Mouse (Mus musculus): ENCODE data around the gene Mgat3. TPM values are rescaled to one million over a fixed set of nuclear protein-coding genes. Genes with fewer than 3 reads are reported as not detected.
A peak's percentile ranks its signal among the peaks of the same experiment; 100 is the strongest.

The Mgat3 gene
- polyA plus RNA-seq (2015; fragmentation: Nextera tagmentation; extraction: Ambion mirVana): 10.8 and 11.0 TPM in 2 replicates

GRCm38 (mm10) chr15:80173001-80173771 lies at the start of gene Mgat3:
TSS of gene Mgat3 (plus strand) at chr15:80173721.
- peak; percentile 66 for ATAC-seq
- H3K9ac ChIP-seq (replicated peaks; ENCODE audit: low read depth, low read length): peak within 1 kb of the TSS; percentile 97
- H3K4me1 ChIP-seq (replicated peaks; ENCODE audit: control insufficient read depth, insufficient read depth, low read length): peaks cover 20% of the 10 kb centered on the region
- H3K36me3 ChIP-seq (ENCODE audit: control insufficient read depth, insufficient read depth): no peaks in the 10 kb centered on the region
- H3K4me3 ChIP-seq (replicated peaks; ENCODE audit: low read length): peak within 1 kb of the TSS; percentile 82
- WGBS: 3% methylated on average over 48 of the region's 85 CpGs
- H3K4me2 ChIP-seq (ENCODE audit: low read length): peak within 1 kb of the TSS; percentile 61
- peak within 1 kb of the TSS; percentile 85 for H3K27ac ChIP-seq (ENCODE audit: low read length)
- no peaks in the 10 kb centered on the region for H3K9me3 ChIP-seq (ENCODE audit: control insufficient read depth, low read length)
- H3K27me3 ChIP-seq (replicated peaks; ENCODE audit: control insufficient read depth, insufficient read depth, low read length): no peaks in the 10 kb centered on the region

DNA sequence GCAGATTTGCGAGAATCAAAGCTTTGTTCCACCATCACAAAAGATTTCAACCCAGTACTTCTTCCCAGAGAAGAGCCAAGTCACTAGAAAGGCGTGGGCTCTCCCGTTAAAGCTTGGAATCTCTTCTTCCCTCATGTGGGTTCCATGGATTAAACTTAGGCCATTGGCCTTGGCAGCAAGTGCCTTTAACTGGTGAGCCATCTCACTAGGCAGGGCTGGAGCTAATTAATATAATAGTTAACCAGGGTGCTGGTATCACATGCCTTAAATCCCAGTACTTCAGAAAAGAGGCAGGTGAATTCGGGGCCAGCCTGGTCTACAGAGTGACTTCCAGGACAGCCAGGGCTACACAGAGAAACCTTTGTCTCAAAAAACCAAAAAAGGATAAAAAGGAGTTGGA lies 48.9 kb upstream of the Mgat3 start:
- Histone ChIP-seq H3K9ac (replicated peaks; ENCODE audit: low read depth, low read length) (no peak overlapping the region), H3K27me3 (replicated peaks; ENCODE audit: control insufficient read depth, insufficient read depth, low read length) (no peaks in the 10 kb centered on the region), H3K9me3 (ENCODE audit: control insufficient read depth, low read length) (no peaks in the 10 kb centered on the region), H3K4me2 (ENCODE audit: low read length) (no peak overlapping the region), H3K36me3 (ENCODE audit: control insufficient read depth, insufficient read depth) (no peaks in the 10 kb centered on the region), H3K27ac (ENCODE audit: low read length) (no peak overlapping the region), H3K4me3 (replicated peaks; ENCODE audit: low read length) (no peak overlapping the region), H3K4me1 (replicated peaks; ENCODE audit: control insufficient read depth, insufficient read depth, low read length) (no peaks in the 10 kb centered on the region)
- 81% methylated on average over 4 of the region's 4 CpGs for WGBS
- no peak for ATAC-seq

DNA sequence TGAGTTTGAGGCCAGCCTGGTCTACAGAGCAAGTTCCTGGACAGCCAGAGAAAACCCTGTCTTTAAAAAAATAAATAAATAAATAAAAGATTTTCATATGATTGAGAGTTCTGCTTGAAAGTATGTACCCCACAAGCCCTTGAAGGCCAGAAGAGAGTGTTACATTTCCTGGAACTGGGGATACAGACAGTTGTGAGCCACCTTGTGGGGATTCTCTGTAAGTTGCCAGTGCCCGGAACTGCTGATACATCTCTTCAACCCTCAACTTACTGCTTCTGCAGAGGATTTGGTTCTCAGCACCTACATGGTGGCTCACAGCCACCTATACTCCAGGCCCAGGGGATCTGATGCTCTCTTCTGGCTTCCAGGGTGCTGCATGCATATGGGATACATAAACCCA lies 46.3 kb upstream of the Mgat3 start:
- Histone ChIP-seq H3K9ac (replicated peaks; ENCODE audit: low read depth, low read length) (no peak overlapping the region), H3K36me3 (ENCODE audit: control insufficient read depth, insufficient read depth) (no peaks in the 10 kb centered on the region), H3K4me1 (replicated peaks; ENCODE audit: control insufficient read depth, insufficient read depth, low read length) (no peaks in the 10 kb centered on the region), H3K9me3 (ENCODE audit: control insufficient read depth, low read length) (no peaks in the 10 kb centered on the region), H3K27ac (ENCODE audit: low read length) (no peak overlapping the region), H3K27me3 (replicated peaks; ENCODE audit: control insufficient read depth, insufficient read depth, low read length) (no peaks in the 10 kb centered on the region), H3K4me2 (ENCODE audit: low read length) (no peak overlapping the region), H3K4me3 (replicated peaks; ENCODE audit: low read length) (no peak overlapping the region)
- 58% methylated on average over 1 of the region's 1 CpGs for WGBS
- no peak for ATAC-seq

DNA sequence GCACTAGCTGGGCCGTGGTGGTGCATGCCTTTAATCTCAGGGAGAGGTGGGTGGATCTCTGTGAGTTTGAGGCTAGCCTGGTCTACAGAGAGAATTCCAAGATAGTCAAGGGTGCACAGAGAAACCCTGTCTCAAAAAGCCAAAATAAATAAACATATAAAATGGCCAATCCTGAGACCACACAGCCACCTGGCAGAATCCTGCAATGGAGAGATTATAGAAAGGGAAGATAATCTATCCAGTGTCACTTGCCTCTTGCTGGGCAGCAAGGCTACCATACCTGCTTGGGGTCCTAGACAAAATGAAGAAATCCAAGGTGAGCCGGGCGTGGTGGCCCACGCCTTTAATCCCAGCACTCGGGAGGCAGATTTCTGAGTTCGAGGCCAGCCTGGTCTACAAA lies 43.5 kb upstream of the Mgat3 start:
- Histone ChIP-seq H3K9ac (replicated peaks; ENCODE audit: low read depth, low read length) (no peak overlapping the region), H3K4me3 (replicated peaks; ENCODE audit: low read length) (no peak overlapping the region), H3K4me1 (replicated peaks; ENCODE audit: control insufficient read depth, insufficient read depth, low read length) (peaks cover 16% of the 10 kb centered on the region), H3K36me3 (ENCODE audit: control insufficient read depth, insufficient read depth) (no peaks in the 10 kb centered on the region), H3K27ac (ENCODE audit: low read length) (no peak overlapping the region), H3K27me3 (replicated peaks; ENCODE audit: control insufficient read depth, insufficient read depth, low read length) (no peaks in the 10 kb centered on the region), H3K9me3 (ENCODE audit: control insufficient read depth, low read length) (no peaks in the 10 kb centered on the region), H3K4me2 (ENCODE audit: low read length) (no peak overlapping the region)
- no peak for ATAC-seq
- 91% methylated on average over 6 of the region's 6 CpGs for WGBS

DNA sequence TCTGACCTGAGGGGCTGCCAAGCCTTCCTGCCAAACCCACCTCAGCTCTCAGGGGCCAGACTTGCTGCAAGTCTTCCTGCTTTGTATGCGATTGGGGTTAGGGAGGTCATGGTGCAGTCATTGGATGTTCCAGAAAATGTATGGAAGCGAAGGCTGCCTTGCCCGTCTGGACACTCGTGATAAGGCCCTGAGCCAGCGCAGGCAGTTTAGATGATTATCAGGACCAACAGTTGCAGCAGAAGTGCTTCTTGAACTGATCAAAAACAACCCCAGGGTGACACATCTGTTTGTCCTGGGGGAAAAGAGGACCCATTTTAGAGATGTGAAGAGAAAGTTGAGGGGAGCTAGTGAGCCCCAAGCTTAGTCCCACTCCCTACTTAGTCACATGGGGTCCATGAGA lies 42.8 kb upstream of the Mgat3 start:
- Histone ChIP-seq H3K4me2 (ENCODE audit: low read length) (no peak overlapping the region), H3K27me3 (replicated peaks; ENCODE audit: control insufficient read depth, insufficient read depth, low read length) (no peaks in the 10 kb centered on the region), H3K4me3 (replicated peaks; ENCODE audit: low read length) (no peak overlapping the region), H3K27ac (ENCODE audit: low read length) (no peak overlapping the region), H3K4me1 (replicated peaks; ENCODE audit: control insufficient read depth, insufficient read depth, low read length) (peaks cover 16% of the 10 kb centered on the region), H3K36me3 (ENCODE audit: control insufficient read depth, insufficient read depth) (no peaks in the 10 kb centered on the region), H3K9me3 (ENCODE audit: control insufficient read depth, low read length) (no peaks in the 10 kb centered on the region), H3K9ac (replicated peaks; ENCODE audit: low read depth, low read length) (no peak overlapping the region)
- WGBS: 98% methylated on average over 5 of the region's 5 CpGs
- no peak for ATAC-seq

DNA sequence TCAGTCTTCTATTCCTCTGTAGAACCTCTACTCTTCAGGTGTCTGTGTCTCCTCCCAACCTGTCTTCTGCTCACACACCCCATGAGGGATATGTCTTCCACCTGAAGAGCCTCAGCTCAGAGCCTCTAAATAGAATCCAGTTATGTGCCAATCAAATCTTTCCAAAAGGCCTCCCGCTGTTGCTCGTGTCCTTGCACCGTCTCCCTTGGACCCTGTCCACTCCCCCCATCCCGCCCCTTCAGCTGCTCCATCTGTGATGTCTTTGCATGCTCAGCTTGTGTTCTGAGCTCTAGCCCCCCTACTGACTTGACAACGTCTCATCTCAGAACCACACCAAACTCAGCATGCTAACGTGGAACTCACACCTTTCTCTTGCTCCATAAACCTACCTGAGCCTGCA lies 42.1 kb upstream of the Mgat3 start:
- no peak overlapping the region for H3K4me3 ChIP-seq (replicated peaks; ENCODE audit: low read length)
- H3K4me1 ChIP-seq (replicated peaks; ENCODE audit: control insufficient read depth, insufficient read depth, low read length): peaks cover 16% of the 10 kb centered on the region
- no peak overlapping the region for H3K9ac ChIP-seq (replicated peaks; ENCODE audit: low read depth, low read length)
- 75% methylated on average over 6 of the region's 6 CpGs for WGBS
- no peak overlapping the region for H3K4me2 ChIP-seq (ENCODE audit: low read length)
- no peaks in the 10 kb centered on the region for H3K9me3 ChIP-seq (ENCODE audit: control insufficient read depth, low read length)
- no peak overlapping the region for H3K27ac ChIP-seq (ENCODE audit: low read length)
- no peaks in the 10 kb centered on the region for H3K36me3 ChIP-seq (ENCODE audit: control insufficient read depth, insufficient read depth)
- H3K27me3 ChIP-seq (replicated peaks; ENCODE audit: control insufficient read depth, insufficient read depth, low read length): no peaks in the 10 kb centered on the region
- ATAC-seq: no peak

DNA sequence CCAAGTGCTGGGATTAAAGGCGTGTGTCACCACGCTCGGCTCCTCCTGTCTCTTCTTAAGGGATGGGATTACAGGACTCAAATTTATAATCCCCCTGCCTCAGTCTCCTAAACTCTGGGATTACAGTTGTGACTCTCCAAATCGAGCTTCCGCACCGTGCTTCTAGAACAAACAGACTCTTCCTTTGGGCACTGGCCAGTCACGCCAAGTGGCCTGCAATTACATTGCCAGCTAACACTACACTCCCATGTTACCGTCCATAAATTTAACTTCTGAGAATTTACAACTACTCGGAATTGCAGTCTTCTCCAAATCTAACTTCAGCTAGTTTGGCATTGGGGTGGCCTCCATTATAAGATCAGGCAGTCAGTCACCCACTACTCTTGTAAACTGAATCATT lies 41.1 kb upstream of the Mgat3 start:
- Histone ChIP-seq H3K27me3 (replicated peaks; ENCODE audit: control insufficient read depth, insufficient read depth, low read length) (no peaks in the 10 kb centered on the region), H3K9ac (replicated peaks; ENCODE audit: low read depth, low read length) (no peak overlapping the region), H3K4me1 (replicated peaks; ENCODE audit: control insufficient read depth, insufficient read depth, low read length) (peaks cover 16% of the 10 kb centered on the region), H3K4me3 (replicated peaks; ENCODE audit: low read length) (peak overlapping the region; percentile 64; the same call in 1 of the 2 replicates), H3K27ac (ENCODE audit: low read length) (no peak overlapping the region), H3K36me3 (ENCODE audit: control insufficient read depth, insufficient read depth) (no peaks in the 10 kb centered on the region; the same call in 1 of the 2 replicates), H3K4me2 (ENCODE audit: low read length) (peak overlapping the region; percentile 39), H3K9me3 (ENCODE audit: control insufficient read depth, low read length) (no peaks in the 10 kb centered on the region)
- WGBS: 81% methylated on average over 9 of the region's 9 CpGs
- no peak for ATAC-seq

DNA sequence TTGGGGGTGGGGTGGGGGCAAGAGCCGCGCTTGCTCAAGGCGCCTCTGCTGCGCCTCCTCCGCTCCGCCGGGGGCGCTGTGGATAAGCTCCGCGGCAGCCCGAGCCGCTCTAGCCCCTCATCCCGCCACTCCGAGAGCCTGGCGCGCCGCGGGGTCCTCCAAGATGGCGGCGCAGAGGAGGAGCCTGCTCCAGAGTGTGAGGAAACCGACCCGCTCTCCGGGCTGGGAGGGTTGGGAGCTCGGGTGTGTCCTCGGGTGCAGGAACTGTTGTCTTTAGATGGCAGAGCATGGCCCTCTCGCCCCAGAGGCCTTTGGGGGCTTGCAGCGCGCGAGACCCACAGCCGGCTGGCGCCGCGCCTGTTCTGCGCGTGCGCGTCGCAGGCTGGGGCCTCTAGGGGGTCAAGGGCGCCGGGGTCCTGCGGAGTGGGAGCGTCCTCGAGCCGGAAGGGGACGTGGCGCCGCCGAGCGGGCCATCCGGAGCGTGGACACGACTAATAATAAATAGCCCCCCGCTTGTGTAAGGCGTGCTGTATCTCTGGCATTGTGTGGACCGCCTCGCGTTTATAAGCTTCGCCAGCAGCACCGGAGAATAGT lies 40.4 kb upstream of the Mgat3 start, which contains the start of gene Tab1:
Tab1 (plus strand) TSS at position 135 of the 594 bp plus-strand sequence.
- no peaks in the 10 kb centered on the region for H3K9me3 ChIP-seq (ENCODE audit: control insufficient read depth, low read length)
- peak within 1 kb of the TSS; percentile 80 for H3K4me2 ChIP-seq (ENCODE audit: low read length)
- WGBS: under 1% methylated on average over 59 of the region's 59 CpGs
- peak within 1 kb of the TSS; percentile 87 for H3K9ac ChIP-seq (replicated peaks; ENCODE audit: low read depth, low read length)
- peak within 1 kb of the TSS; percentile 97 for H3K27ac ChIP-seq (ENCODE audit: low read length)
- H3K4me3 ChIP-seq (replicated peaks; ENCODE audit: low read length): peak within 1 kb of the TSS; percentile 64
- no peaks in the 10 kb centered on the region for H3K27me3 ChIP-seq (replicated peaks; ENCODE audit: control insufficient read depth, insufficient read depth, low read length)
- H3K4me1 ChIP-seq (replicated peaks; ENCODE audit: control insufficient read depth, insufficient read depth, low read length): peaks cover 20% of the 10 kb centered on the region
- peak; percentile 96 for ATAC-seq
- H3K36me3 ChIP-seq (ENCODE audit: control insufficient read depth, insufficient read depth): no peaks in the 10 kb centered on the region; the same call in 1 of the 2 replicates

- peaks cover 20% of the 10 kb centered on the region for H3K4me1 ChIP-seq (replicated peaks; ENCODE audit: control insufficient read depth, insufficient read depth, low read length)
- H3K4me3 ChIP-seq (replicated peaks; ENCODE audit: low read length): peak overlapping the region; percentile 64
- H3K27ac ChIP-seq (ENCODE audit: low read length): peak overlapping the region; percentile 97
- WGBS: 10% methylated on average over 14 of the region's 14 CpGs
- H3K27me3 ChIP-seq (replicated peaks; ENCODE audit: control insufficient read depth, insufficient read depth, low read length): no peaks in the 10 kb centered on the region
- H3K36me3 ChIP-seq (ENCODE audit: control insufficient read depth, insufficient read depth): no peaks in the 10 kb centered on the region; the same call in 1 of the 2 replicates
- H3K9ac ChIP-seq (replicated peaks; ENCODE audit: low read depth, low read length): peak overlapping the region; percentile 87
- no peaks in the 10 kb centered on the region for H3K9me3 ChIP-seq (ENCODE audit: control insufficient read depth, low read length)
- peak overlapping the region; percentile 80 for H3K4me2 ChIP-seq (ENCODE audit: low read length)
- peak; percentile 16 for ATAC-seq
These were observed 39.7 kb upstream of the Mgat3 start for GRCm38 (mm10) chr15:80133682-80134449.
